Comparison of ENCODE assay signal across 13 mouse cellular contexts in genomic region chr5:114323105-114323790, GRCm38 (mm10). TPM values are rescaled to one million over a fixed set of nuclear protein-coding genes. Genes with fewer than 3 reads are reported as not detected.
DNase-seq lines count a peak whose midpoint lies in the region; ATAC-seq and TF ChIP-seq lines count a peak whose summit lies in the region.
"Had no signal": no experiment of that assay in that cellular context is flagged by ENCODE, and none has a peak within 500 bp of the region (broad histone marks: within the 10 kb centered on the region; RNA-seq: fewer than 3 reads in every experiment).

No protein-coding gene starts in this region.

- H3K27me3 ChIP-seq in heart, embryonic 12.5 days (replicated peaks) = peaks cover 28% of the 10 kb centered on the region
- H3K27me3 ChIP-seq in embryonic facial prominence, embryonic 15.5 days = no peaks in the 10 kb centered on the region
- peaks cover 3% of the 10 kb centered on the region; the same call in 1 of the 2 replicates for H3K27me3 ChIP-seq in small intestine, adult 2 months (ENCODE audit: control insufficient read depth, insufficient read depth, low read length)

- peaks cover 5% of the 10 kb centered on the region; the same call in 1 of the 2 replicates for H3K4me1 ChIP-seq in heart, embryonic 12.5 days (replicated peaks)
- H3K4me1 ChIP-seq in embryonic facial prominence, embryonic 15.5 days = 0 out of 2 replicates have a peak, but pooled peaks cover 11% of the 10 kb centered on the region
- H3K4me1 ChIP-seq in small intestine, adult 2 months (ENCODE audit: control insufficient read depth, insufficient read depth, insufficient read length, low read length) = peaks cover 4% of the 10 kb centered on the region; the same call in 1 of the 2 replicates

- 52% methylated on average over 25 of the region's 25 CpGs for WGBS in heart, embryonic 12.5 days
- WGBS in embryonic facial prominence, embryonic 15.5 days = 57% methylated on average over 25 of the region's 25 CpGs
- WGBS in small intestine, adult 2 months = 43% methylated on average over 25 of the region's 25 CpGs

- H3K36me3 ChIP-seq in heart, embryonic 12.5 days = no peaks in the 10 kb centered on the region
- H3K36me3 ChIP-seq in embryonic facial prominence, embryonic 15.5 days = no peaks in the 10 kb centered on the region
- no peaks in the 10 kb centered on the region for H3K36me3 ChIP-seq in small intestine, adult 2 months (ENCODE audit: control insufficient read depth, insufficient read depth, low read length)

- peak overlapping the region; percentile 46; the same call in 1 of the 2 replicates for H3K4me2 ChIP-seq in heart, embryonic 12.5 days
- peak overlapping the region; percentile 29 for H3K4me2 ChIP-seq in embryonic facial prominence, embryonic 15.5 days (replicated peaks)
- H3K4me2 ChIP-seq: liver, embryonic 11.5 days had no signal

- no peak for ATAC-seq in heart, embryonic 12.5 days (ENCODE audit: insufficient number of reproducible peaks, low FRiP score)
- no peak for ATAC-seq in embryonic facial prominence, embryonic 15.5 days (ENCODE audit: insufficient number of reproducible peaks, low FRiP score, low TSS enrichment, low read depth)

- H3K27ac ChIP-seq in heart, embryonic 12.5 days (ENCODE audit: poor library complexity, severe bottlenecking) = no peak overlapping the region
- no peak overlapping the region for H3K27ac ChIP-seq in embryonic facial prominence, embryonic 15.5 days (replicated peaks)
- H3K27ac ChIP-seq in small intestine, adult 2 months (ENCODE audit: insufficient read depth, low read depth, low read length) = no peak overlapping the region

- no peak for TF ChIP-seq CTCF in small intestine, adult 2 months (IDR thresholded peaks at IDR 0.05; ENCODE audit: extremely low read depth, insufficient read length, insufficient replicate concordance, low read depth, low read length)

- intact Hi-C loops in heart, postnatal 14 days (cut with DNase I) = no loop called here

- no peak for TF ChIP-seq POLR2A in small intestine, adult 2 months (IDR thresholded peaks at IDR 0.05; ENCODE audit: low read depth, low read length)

- no peak overlapping the region for H3K9ac ChIP-seq in heart, embryonic 12.5 days
- no peak overlapping the region for H3K9ac ChIP-seq in embryonic facial prominence, embryonic 15.5 days

- no peak overlapping the region for H3K4me3 ChIP-seq in heart, embryonic 12.5 days
- no peak overlapping the region for H3K4me3 ChIP-seq in embryonic facial prominence, embryonic 15.5 days (replicated peaks)
- H3K4me3 ChIP-seq in small intestine, adult 2 months (ENCODE audit: low read depth, low read length) = peak overlapping the region; percentile 47

- no peak for DNase-seq in heart, postnatal 14 days
- DNase-seq in A20 (ENCODE audit: low read depth, low spot score) = peak; percentile 94
- DNase-seq in right cerebral cortex, postnatal 10 days (ENCODE audit: low spot score in 2 of 2) = no peak
- DNase-seq in cerebellum, adult 8-10 months = no peak
- no peak for DNase-seq in embryo, embryonic 10 days (ENCODE audit: low spot score)
- DNase-seq: gastrocnemius, postnatal 25 days had no signal

- no peaks in the 10 kb centered on the region for H3K9me3 ChIP-seq in heart, embryonic 12.5 days (replicated peaks)
- no peaks in the 10 kb centered on the region for H3K9me3 ChIP-seq in embryonic facial prominence, embryonic 15.5 days (replicated peaks)

RNA-seq across cellular contexts. Expression of gene Myo1h, which starts 34.3 kb away (rescaled TPM):
- 0.64 and 0.68 TPM in 2 replicates for polyA plus RNA-seq in heart, embryonic 12.5 days (2016; fragmentation: Nextera tagmentation; extraction: Ambion mirVana)
- under 1 TPM; 0.12 to 0.29 TPM for total RNA-seq in heart, postnatal 14 days (2021)
- polyA plus RNA-seq in embryonic facial prominence, embryonic 15.5 days (2015; fragmentation: Nextera tagmentation; extraction: Ambion mirVana) = 3.9 and 5.8 TPM in 2 replicates
- polyA plus RNA-seq in small intestine, adult 2 months (2012; rRNA removed) = 0.27 and 0.85 TPM in 2 replicates

RNA-seq across cellular contexts. Expression of gene Foxn4, which starts 49.6 kb away (rescaled TPM):
- not detected in 2 replicates for polyA plus RNA-seq in heart, embryonic 12.5 days (2016; fragmentation: Nextera tagmentation; extraction: Ambion mirVana)
- not detected for total RNA-seq in heart, postnatal 14 days (2021)
- polyA plus RNA-seq in embryonic facial prominence, embryonic 15.5 days (2015; fragmentation: Nextera tagmentation; extraction: Ambion mirVana) = 2.5 and 5.1 TPM in 2 replicates
- polyA plus RNA-seq in small intestine, adult 2 months (2012; rRNA removed) = 0.03 TPM in 1 of 2 replicates, not detected in the other
- total RNA-seq: adrenal gland, postnatal 25 days; gastrocnemius, postnatal 25 days had no signal
- polyA plus RNA-seq: cortical plate, adult 2 months; large intestine, adult 2 months; liver, embryonic 11.5 days had no signal

RNA-seq across cellular contexts. Expression of gene Kctd10, which starts 57.1 kb away (rescaled TPM):
- 108 and 111 TPM in 2 replicates for polyA plus RNA-seq in heart, embryonic 12.5 days (2016; fragmentation: Nextera tagmentation; extraction: Ambion mirVana)
- 10 to 100 TPM; 61.2 to 63.1 TPM for total RNA-seq in heart, postnatal 14 days (2021)
- polyA plus RNA-seq in embryonic facial prominence, embryonic 15.5 days (2015; fragmentation: Nextera tagmentation; extraction: Ambion mirVana) = 122 and 129 TPM in 2 replicates
- polyA plus RNA-seq in small intestine, adult 2 months (2012; rRNA removed) = 47.1 and 80.2 TPM in 2 replicates

RNA-seq across cellular contexts. Expression of gene Ube3b, which starts 57.2 kb away (rescaled TPM):
- 57.0 and 63.3 TPM in 2 replicates for polyA plus RNA-seq in heart, embryonic 12.5 days (2016; fragmentation: Nextera tagmentation; extraction: Ambion mirVana)
- 10 to 100 TPM; 67.5 to 67.7 TPM for total RNA-seq in heart, postnatal 14 days (2021)
- polyA plus RNA-seq in embryonic facial prominence, embryonic 15.5 days (2015; fragmentation: Nextera tagmentation; extraction: Ambion mirVana) = 41.2 and 43.6 TPM in 2 replicates
- 36.6 and 76.1 TPM in 2 replicates for polyA plus RNA-seq in small intestine, adult 2 months (2012; rRNA removed)
